Mouse (Mus musculus): ENCODE results near the gene Gm48552.

- TF ChIP-seq CTCF (IDR thresholded peaks at IDR 0.05; ENCODE audit: extremely low read depth, insufficient read depth, low read length) = no peak
- no peak for TF ChIP-seq POLR2A (IDR thresholded peaks at IDR 0.05; ENCODE audit: extremely low read depth, insufficient read depth, low read length)
Observed at GRCm38 (mm10) chr10:81401521-81402226, 12.9 kb downstream of the Gm48552 start.

Measured in cortical plate, adult 2 months (tissue).